Mouse (Mus musculus) megakaryocyte-erythroid progenitor cell, adult 5 weeks (primary cell): Measurements from ENCODE around the gene Fam198b. TPM values are rescaled to one million over a fixed set of nuclear protein-coding genes. Genes with fewer than 3 reads are reported as not detected.

Experiments used
- polyA plus RNA-seq: library from polyadenylated mRNA; stranded (reverse); fragments of >175 nt; gene quantifications from 2 replicates; pipeline ENCODE4 v1.2.3, GENCODE M21; 2012

The Fam198b gene
- 0.01 TPM in 1 of 2 replicates, not detected in the other for polyA plus RNA-seq

GRCm38 (mm10) chr3:79884305-79884704, at the start of gene Fam198b:
Fam198b (plus strand) TSS chr3:79884533.

GRCm38 (mm10) chr3:79852654-79853166, 31.6 kb upstream of the Fam198b start, which contains the start of gene Tmem144:
Tmem144 (minus strand) TSS chr3:79852773.

Other genes with a start within 250 kb of the Fam198b start
- gene Rxfp1, start 146.7 kb upstream of the Fam198b start, polyA plus RNA-seq = not detected in 2 replicates
- 0.04 and 0.13 TPM in 2 replicates for gene Tmem144, start 31.8 kb upstream of the Fam198b start, polyA plus RNA-seq